Mouse (Mus musculus): ENCODE measurements around the gene B4galt1.

GRCm38 (mm10) chr4:40759876-40760275 lies 93.9 kb downstream of the B4galt1 start:
- TF ChIP-seq CTCF (IDR thresholded peaks at IDR 0.05; ENCODE audit: control insufficient read depth, insufficient read depth, low read length) (no peak), POLR2A (IDR thresholded peaks at IDR 0.05; ENCODE audit: borderline replicate concordance, control insufficient read depth, low read depth, low read length) (no peak)
